Mouse (Mus musculus): ENCODE data around the gene Lhfp.

Gene Lhfp

GRCm38 (mm10) chr3:53041411-53042239, at the start of gene Lhfp:
Gene Lhfp, plus strand, starts transcription at chr3:53041528.
- DNase-seq (ENCODE audit: low read depth, low spot score), result peak; percentile 76

DNA sequence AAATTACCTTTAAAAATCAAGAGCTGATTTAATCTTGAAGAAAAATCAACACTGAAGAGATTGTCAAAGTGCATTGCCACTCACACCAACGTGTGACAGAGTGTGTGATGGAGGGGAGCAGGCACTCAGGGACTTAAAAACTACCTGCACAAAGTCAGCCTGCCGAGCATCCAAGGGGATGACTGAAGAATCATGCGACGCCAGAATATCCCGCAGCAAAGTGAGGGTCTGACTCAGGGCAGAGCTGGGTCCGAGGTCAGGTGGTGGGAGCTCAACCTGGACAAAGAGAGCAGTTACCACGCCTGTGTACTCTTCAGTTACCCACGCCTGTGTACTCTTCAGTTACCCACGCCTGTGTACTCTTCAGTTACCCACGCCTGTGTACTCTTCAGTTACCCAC, 48.0 kb upstream of the Lhfp start:
- DNase-seq (ENCODE audit: low read depth, low spot score), result no peak

DNA sequence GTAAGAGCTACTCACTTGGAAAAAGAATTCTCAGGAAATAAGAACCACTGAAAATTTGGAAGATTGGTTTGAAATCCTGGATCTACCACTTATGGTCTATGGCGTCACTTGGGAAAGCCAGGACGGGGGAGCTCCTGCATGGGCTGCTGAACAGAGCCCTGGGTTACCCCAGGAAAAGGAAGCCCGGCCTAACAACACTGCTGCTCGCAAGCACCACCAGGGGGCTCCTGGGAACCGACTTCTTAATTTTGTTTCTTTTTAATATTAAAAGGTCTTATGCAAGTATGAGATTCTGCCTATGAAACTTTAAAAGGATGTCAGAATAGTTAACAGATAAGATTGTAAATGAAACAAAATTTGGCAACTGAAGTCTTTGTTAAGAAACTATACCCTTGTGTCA, 46.7 kb upstream of the Lhfp start:
- DNase-seq (ENCODE audit: low read depth, low spot score), result peak; percentile 19

GRCm38 (mm10) chr3:52996635-52997034, 44.7 kb upstream of the Lhfp start:
- DNase-seq (ENCODE audit: low read depth, low spot score), result no peak

GRCm38 (mm10) chr3:52997381-52997780, 43.9 kb upstream of the Lhfp start:
- DNase-seq (ENCODE audit: low read depth, low spot score), result peak; percentile 69

DNA sequence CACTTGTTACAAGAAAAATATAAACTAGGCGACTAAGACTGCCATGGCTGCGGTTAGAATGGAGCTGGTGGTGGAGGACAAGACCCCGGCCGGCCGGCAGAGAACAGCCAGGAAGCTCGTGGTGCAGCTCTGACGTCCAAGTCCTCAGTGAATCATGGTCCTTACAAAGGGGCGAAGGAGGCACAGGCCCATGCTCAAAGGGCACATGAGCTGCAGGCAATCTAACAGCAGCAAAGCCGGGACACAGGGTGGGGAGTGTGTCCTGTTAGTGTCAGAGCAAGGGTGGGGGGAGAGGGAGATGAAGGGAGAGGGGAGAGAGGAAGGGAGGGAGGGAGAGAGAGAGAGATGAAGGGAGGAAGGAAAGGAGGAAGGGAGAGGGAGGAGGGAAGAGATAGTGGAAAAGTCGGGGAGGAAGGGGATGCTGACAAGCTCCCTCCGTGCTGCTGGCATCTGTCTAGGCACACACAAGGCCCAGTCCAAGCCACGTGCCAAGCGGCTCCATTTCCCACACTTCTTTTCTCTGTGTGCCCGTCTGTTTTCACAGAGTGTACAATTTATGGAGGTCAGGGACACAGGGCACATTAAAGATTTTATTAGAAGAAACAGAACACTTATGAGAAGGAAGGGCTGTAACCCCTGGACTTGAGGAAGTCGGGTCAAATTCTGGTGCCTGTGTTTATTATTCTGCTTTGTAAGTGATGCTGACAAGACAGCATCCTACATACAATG, 42.1 kb upstream of the Lhfp start:
- DNase-seq (ENCODE audit: low read depth, low spot score), result no peak

GRCm38 (mm10) chr3:52999996-53000395, 41.3 kb upstream of the Lhfp start:
- DNase-seq (ENCODE audit: low read depth, low spot score), result no peak

- no peak for DNase-seq (ENCODE audit: low read depth, low spot score)
These were observed 39.3 kb upstream of the Lhfp start for GRCm38 (mm10) chr3:53002076-53002475.

DNA sequence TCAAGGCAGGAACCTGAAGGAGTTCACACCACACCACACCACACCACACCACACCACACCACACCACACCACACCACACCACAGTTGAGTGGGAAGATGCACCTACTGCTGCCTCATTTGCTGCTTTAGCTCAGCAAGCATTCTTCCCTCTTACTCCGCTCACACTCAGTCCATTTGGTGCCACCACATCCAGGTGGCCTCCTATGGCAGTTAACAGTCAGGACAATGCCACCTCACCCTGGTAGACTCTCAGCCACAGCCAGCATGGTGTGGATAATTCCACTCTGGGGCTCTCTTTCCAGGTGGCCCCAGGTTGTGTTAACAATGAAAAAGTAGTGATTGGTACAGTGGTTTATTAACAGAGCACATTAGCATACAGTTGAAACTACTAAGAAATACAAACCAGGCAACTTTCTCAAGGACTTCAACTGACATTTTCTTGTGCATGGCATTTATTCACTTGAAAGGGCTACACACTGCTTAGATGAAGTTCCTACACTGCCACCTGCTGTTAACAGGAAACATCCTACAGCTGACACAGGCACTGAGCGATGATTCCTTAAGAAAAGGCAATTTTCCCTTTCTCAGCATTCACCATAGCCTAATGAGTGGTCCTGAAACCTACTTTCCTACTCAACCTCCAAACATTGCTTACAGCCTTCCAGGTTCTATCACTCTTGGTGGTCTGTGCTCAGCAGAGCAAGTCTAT, 36.8 kb upstream of the Lhfp start:
- DNase-seq (ENCODE audit: low read depth, low spot score), result peak; percentile 55

- DNase-seq (ENCODE audit: low read depth, low spot score), result peak; percentile 51
These were observed 33.9 kb upstream of the Lhfp start for GRCm38 (mm10) chr3:53007411-53007810.

- peak; percentile 88 for DNase-seq (ENCODE audit: low read depth, low spot score)
These were observed 24.6 kb upstream of the Lhfp start, which contains the start of gene Cog6 for GRCm38 (mm10) chr3:53016436-53017340. Gene Cog6, minus strand, starts transcription at chr3:53017237.

DNA sequence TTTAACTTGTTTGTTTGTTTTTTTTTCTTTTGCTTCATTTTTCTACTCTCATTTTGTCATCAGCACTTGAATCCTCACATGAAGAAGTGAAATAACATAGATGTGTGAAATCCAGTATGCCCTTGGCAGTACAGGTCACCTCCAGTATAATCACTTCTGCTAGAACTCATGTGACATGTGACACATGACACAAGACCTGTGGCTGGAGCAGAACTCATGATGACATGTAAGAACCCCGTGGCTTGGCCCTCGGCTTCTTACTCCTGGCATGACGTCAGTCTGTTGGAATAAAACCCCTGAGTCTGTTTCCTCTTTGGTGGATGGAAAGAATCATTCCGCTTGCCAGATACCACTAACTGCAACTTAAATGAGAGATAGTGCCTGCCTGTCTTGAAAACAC, 14.0 kb upstream of the Lhfp start:
- no peak for DNase-seq (ENCODE audit: low read depth, low spot score)

DNA sequence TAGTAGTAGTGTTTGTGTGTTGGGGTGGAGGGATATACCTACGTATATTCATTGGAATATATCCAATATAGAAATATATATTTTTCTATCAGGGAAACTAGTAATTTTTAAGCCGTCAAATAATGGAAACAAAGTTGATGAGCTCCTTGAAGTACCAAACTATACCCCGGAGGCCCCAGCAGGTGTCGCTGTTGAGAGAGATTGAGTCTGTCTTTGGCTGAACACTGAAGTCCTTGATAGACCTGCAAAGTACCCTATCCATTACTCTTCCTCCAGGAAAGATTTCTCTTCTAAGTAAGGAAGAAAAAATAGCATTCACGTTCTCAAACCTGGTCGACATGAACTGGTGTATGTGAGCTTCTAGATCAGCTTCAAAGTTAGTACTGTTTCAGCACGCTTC, 12.3 kb upstream of the Lhfp start:
- peak; percentile 73 for DNase-seq (ENCODE audit: low read depth, low spot score)

GRCm38 (mm10) chr3:53031586-53031985, 9.7 kb upstream of the Lhfp start:
- peak; percentile 36 for DNase-seq (ENCODE audit: low read depth, low spot score)

- DNase-seq (ENCODE audit: low read depth, low spot score), result no peak
These were observed 8.9 kb upstream of the Lhfp start for GRCm38 (mm10) chr3:53032432-53032831.

- DNase-seq (ENCODE audit: low read depth, low spot score), result peak; percentile 43
These were observed 7.9 kb upstream of the Lhfp start for GRCm38 (mm10) chr3:53033448-53033847.

DNA sequence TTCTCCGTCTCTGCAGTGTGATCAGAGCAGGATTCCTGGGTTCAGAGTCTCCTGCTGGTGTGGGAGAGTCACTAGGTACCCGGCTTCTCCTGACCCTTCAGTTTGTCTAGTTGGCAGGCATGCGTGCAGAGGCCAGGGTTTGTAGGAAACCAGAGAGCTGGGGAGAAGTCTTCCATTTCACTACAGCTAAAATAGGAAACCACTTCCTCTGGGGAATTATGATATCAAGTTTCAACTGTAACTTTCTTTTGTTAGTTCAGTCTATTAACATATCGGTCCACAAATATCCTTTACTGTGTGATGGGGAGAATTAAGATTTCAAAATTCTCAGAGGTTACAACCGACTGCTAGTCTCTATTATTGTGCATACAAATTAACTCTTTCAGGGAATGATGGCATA, 5.3 kb upstream of the Lhfp start:
- no peak for DNase-seq (ENCODE audit: low read depth, low spot score)

GRCm38 (mm10) chr3:53036941-53037340, 4.4 kb upstream of the Lhfp start:
- no peak for DNase-seq (ENCODE audit: low read depth, low spot score)

DNA sequence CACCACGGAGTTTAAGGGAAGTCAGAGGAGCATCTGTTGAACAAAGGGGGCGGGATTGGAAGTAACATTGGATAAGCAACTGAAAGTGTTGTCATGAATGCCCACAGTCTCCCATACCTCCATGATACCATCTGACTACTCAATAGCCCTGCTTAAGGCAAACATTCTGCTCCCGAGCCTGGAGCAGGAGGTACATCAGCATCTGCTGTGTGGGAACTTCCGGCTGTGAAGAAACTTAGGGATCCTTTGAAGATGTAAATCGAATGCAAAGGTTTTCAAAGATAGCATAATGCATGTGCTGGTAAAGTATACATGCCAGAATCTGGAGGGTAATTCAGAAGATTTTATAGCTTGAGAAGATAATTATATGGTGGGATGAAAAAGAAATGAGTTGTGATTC, 2.4 kb upstream of the Lhfp start:
- no peak for DNase-seq (ENCODE audit: low read depth, low spot score)

GRCm38 (mm10) chr3:53039746-53040145, 1.6 kb upstream of the Lhfp start:
- no peak for DNase-seq (ENCODE audit: low read depth, low spot score)

All from R1 (cell line).